Mouse (Mus musculus) megakaryocyte, embryonic 14.5 days (primary cell): ENCODE results near the gene Usp49.

Source experiments
- FLI1 ChIP-seq: IDR thresholded peaks from 2 replicates; pipeline ENCODE4 v1.6.1; 2012; ENCODE audit warnings: low read length, inconsistent platforms, mixed read lengths
- GATA1 ChIP-seq: IDR thresholded peaks from 3 replicates; pipeline ENCODE4 v1.6.1; 2012; ENCODE audit warnings: mixed read lengths, low read length, inconsistent platforms, borderline replicate concordance

- TF ChIP-seq GATA1 (no peak), FLI1 (no peak)
These were observed 14.4 kb upstream of the Usp49 start for GRCm38 (mm10) chr17:47616119-47616518.
